Mouse (Mus musculus) CH12.LX (cell line): ENCODE measurements around the gene Gtf2ird2. TPM values are rescaled to one million over a fixed set of nuclear protein-coding genes. Genes with fewer than 3 reads are reported as not detected.
A peak's percentile ranks its signal among the peaks of the same experiment; 100 is the strongest.

Experiments
- DNase-seq: peaks from one replicate; pipeline ENCODE4 v3.0.0-alpha.2; 2013; ENCODE audit errors: extremely low read depth
- H3K27ac ChIP-seq: 2 replicates; pipeline ENCODE4 v1.5.1; 2012; ENCODE audit warnings: low read depth, mild to moderate bottlenecking, control low read depth, moderate library complexity; ENCODE audit not compliant: insufficient read depth
- H3K27me3 ChIP-seq: replicated peaks from 2 replicates; pipeline ENCODE3; 2012; ENCODE audit warnings: inconsistent platforms
- H3K36me3 ChIP-seq, 2 experiments: replicated peaks in 1 of 2; 2 replicates each; pipeline versions ENCODE3 to v1.6.1; 2012; ENCODE audit warnings: inconsistent platforms in 1 of 2, low read length in 1 of 2, mild to moderate bottlenecking in 1 of 2, mixed read lengths in 1 of 2, moderate library complexity in 1 of 2; ENCODE audit not compliant: control insufficient read depth in 1 of 2, insufficient read depth in 1 of 2
- H3K4me1 ChIP-seq, 2 experiments: 2 replicates each; pipeline ENCODE4 v1.6.1; 2012; ENCODE audit warnings: inconsistent platforms in 1 of 2, moderate library complexity in 1 of 2; ENCODE audit not compliant: insufficient read depth in 2 of 2, control insufficient read depth in 1 of 2
- H3K4me2 ChIP-seq: 2 replicates; pipeline ENCODE4 v1.6.1; 2012; ENCODE audit warnings: low read depth, mild to moderate bottlenecking, control low read depth; ENCODE audit not compliant: poor library complexity, insufficient read depth, severe bottlenecking
- H3K4me3 ChIP-seq, 3 experiments: fragments of 150-350 bp in 1 of 3; sonication (generic) in 1 of 3; replicated peaks in 1 of 3; 2 replicates each; pipeline versions ENCODE3 to v1.5.1; 2011 to 2012; ENCODE audit warnings: low read depth in 2 of 3, low read length in 2 of 3, mild to moderate bottlenecking in 2 of 3, moderate library complexity in 2 of 3, control low read depth in 1 of 3, improper control_type of control experiment in 1 of 3, inconsistent platforms in 1 of 3, mixed read lengths in 1 of 3; ENCODE audit not compliant: poor library complexity in 1 of 3
- H3K79me2 ChIP-seq: replicated peaks from 2 replicates; pipeline ENCODE4 v1.6.1; 2012; ENCODE audit warnings: mild to moderate bottlenecking, moderate library complexity; ENCODE audit not compliant: control insufficient read depth, poor library complexity, insufficient read depth, severe bottlenecking; ENCODE audit errors: extremely low read depth
- H3K9ac ChIP-seq: 2 replicates; pipeline ENCODE4 v1.6.1; 2012; ENCODE audit warnings: low read depth, mild to moderate bottlenecking, control low read depth, moderate library complexity; ENCODE audit not compliant: insufficient read depth
- H3K9me3 ChIP-seq: replicated peaks from 2 replicates; pipeline ENCODE3; 2012; ENCODE audit warnings: low read length, inconsistent platforms, mixed read lengths
- BHLHE40 ChIP-seq: IDR thresholded peaks from 2 replicates; pipeline ENCODE4 v1.6.1; 2011; ENCODE audit warnings: mild to moderate bottlenecking, low read depth, low read length, improper control_type of control experiment
- EP300 ChIP-seq: IDR thresholded peaks from 2 replicates; pipeline ENCODE4 v1.6.1; 2011; ENCODE audit warnings: low read length, improper control_type of control experiment
- IRF4 ChIP-seq: IDR thresholded peaks from 2 replicates; pipeline ENCODE4 v1.6.1; 2014; ENCODE audit warnings: low read depth, mild to moderate bottlenecking, inconsistent platforms, low read length, improper control_type of control experiment
- JUN ChIP-seq: IDR thresholded peaks from 2 replicates; pipeline ENCODE4 v1.6.1; 2011; ENCODE audit warnings: low read depth, mild to moderate bottlenecking, low read length, improper control_type of control experiment, moderate library complexity; ENCODE audit not compliant: insufficient read depth
- KAT2A ChIP-seq: IDR thresholded peaks from 2 replicates; pipeline ENCODE4 v1.6.1; 2012; ENCODE audit warnings: low read length, improper control_type of control experiment, inconsistent platforms; ENCODE audit not compliant: insufficient replicate concordance
- MAFK ChIP-seq: IDR thresholded peaks from 2 replicates; pipeline ENCODE4 v1.6.1; 2011; ENCODE audit warnings: low read length, improper control_type of control experiment; ENCODE audit not compliant: insufficient replicate concordance
- MAX ChIP-seq: IDR thresholded peaks from 2 replicates; pipeline ENCODE4 v1.6.1; 2011; ENCODE audit warnings: low read length, improper control_type of control experiment
- MAZ ChIP-seq: IDR thresholded peaks from 2 replicates; pipeline ENCODE4 v1.6.1; 2012; ENCODE audit warnings: low read depth, mild to moderate bottlenecking, inconsistent platforms, low read length, improper control_type of control experiment, moderate library complexity
- MEF2A ChIP-seq: IDR thresholded peaks from 2 replicates; pipeline ENCODE4 v1.6.1; 2014; ENCODE audit warnings: low read depth, mild to moderate bottlenecking, inconsistent platforms, low read length, improper control_type of control experiment, borderline replicate concordance
- NELFE ChIP-seq: IDR thresholded peaks from 2 replicates; pipeline ENCODE4 v1.6.1; 2011; ENCODE audit warnings: low read depth, low read length, improper control_type of control experiment
- POLR2A ChIP-seq: IDR thresholded peaks from 2 replicates; pipeline ENCODE4 v1.6.1; 2011; ENCODE audit warnings: low read depth, mild to moderate bottlenecking, improper control_type of control experiment, low read length
- POLR2AphosphoS2 ChIP-seq: IDR thresholded peaks from 2 replicates; pipeline ENCODE4 v1.6.1; 2011; ENCODE audit warnings: low read depth, low read length, improper control_type of control experiment
- RAD21 ChIP-seq: IDR thresholded peaks from 2 replicates; pipeline ENCODE4 v1.6.1; 2011; ENCODE audit warnings: low read depth, mild to moderate bottlenecking, low read length, improper control_type of control experiment, moderate library complexity
- RCOR1 ChIP-seq: conservative IDR thresholded peaks from 2 replicates; pipeline ENCODE4 v1.6.1; 2012; ENCODE audit warnings: low read depth, mild to moderate bottlenecking, inconsistent platforms, low read length, improper control_type of control experiment
- SIN3A ChIP-seq: IDR thresholded peaks from 2 replicates; pipeline ENCODE4 v1.6.1; 2012; ENCODE audit warnings: low read length, improper control_type of control experiment, inconsistent platforms
- SMC3 ChIP-seq: IDR thresholded peaks from 2 replicates; pipeline ENCODE4 v1.6.1; 2011; ENCODE audit warnings: low read depth, low read length, improper control_type of control experiment
- TBP ChIP-seq: conservative IDR thresholded peaks from 2 replicates; pipeline ENCODE4 v1.6.1; 2011; ENCODE audit warnings: low read depth, low read length, improper control_type of control experiment
- TCF12 ChIP-seq: IDR thresholded peaks from 2 replicates; pipeline ENCODE4 v1.6.1; 2014; ENCODE audit warnings: low read depth, mild to moderate bottlenecking, inconsistent platforms, low read length, improper control_type of control experiment
- USF2 ChIP-seq: conservative IDR thresholded peaks from 2 replicates; pipeline ENCODE4 v1.6.1; 2011; ENCODE audit warnings: low read depth, low read length, improper control_type of control experiment
- ZC3H11A ChIP-seq: IDR thresholded peaks from 2 replicates; pipeline ENCODE4 v1.6.1; 2012; ENCODE audit warnings: low read depth, mild to moderate bottlenecking, inconsistent platforms, low read length, improper control_type of control experiment
- ZMIZ1 ChIP-seq: IDR thresholded peaks from 2 replicates; pipeline ENCODE4 v1.6.1; 2012; ENCODE audit warnings: low read depth, mild to moderate bottlenecking, inconsistent platforms, low read length, improper control_type of control experiment
- ZNF384 ChIP-seq: IDR thresholded peaks from 2 replicates; pipeline ENCODE4 v1.6.1; 2012; ENCODE audit warnings: low read depth, low read length, improper control_type of control experiment, inconsistent platforms
- dilution Hi-C: fragments of 300-500 bp; cut with MboI; formaldehyde crosslinking; loops from 2 replicates; pipeline ENCODE4 v1.14.3; 2020; ENCODE audit warnings: low sequenced_read_pairs; ENCODE audit not compliant: extremely low pct_unique_long_range_greater_than_20kb, extremely low pct_ligation_motif_present
- in situ Hi-C: fragments of 300-500 bp; cut with MboI; formaldehyde crosslinking; loops from 3 replicates; pipeline ENCODE4 v1.14.3; 2019; ENCODE audit warnings: low sequenced_read_pairs, low pct_ligation_motif_present, low pct_unique_long_range_greater_than_20kb, mixed read lengths
- polyA plus RNA-seq: library from polyadenylated mRNA; unstranded; fragments of >175 nt; gene quantifications from 2 replicates; pipeline ENCODE4 v1.2.1, GENCODE M21; 2012; ENCODE audit warnings: low read depth; ENCODE audit not compliant: insufficient read length
- total RNA-seq, 2 experiments: library from RNA; depleted of rRNA; stranded (reverse); fragments of 300-350 nt in 1 of 2; fragments of >200 nt in 1 of 2; gene quantifications; 2 replicates each; pipeline ENCODE4 v1.2.3; 2012 to 2014

Gtf2ird2 gene
- total and polyA plus RNA-seq, 3 experiments, result 1.9 to 9.7 (median 4.7) TPM

GRCm38 (mm10) chr5:134221708-134222150, 37.9 kb downstream of the Gtf2ird2 start:
- dilution Hi-C loops, result no loop called here
- TF ChIP-seq IRF4 (no peak), MAZ (no peak), SMC3 (no peak), KAT2A (no peak), POLR2AphosphoS2 (no peak), TBP (no peak), ZMIZ1 (no peak), NELFE (no peak), EP300 (no peak), ZC3H11A (no peak), RAD21 (no peak), JUN (no peak), TCF12 (no peak), MAFK (no peak), SIN3A (no peak), MAX (no peak), MEF2A (no peak), BHLHE40 (no peak)
- Histone ChIP-seq H3K9me3 (peaks cover 13% of the 10 kb centered on the region), H3K27me3 (no peaks in the 10 kb centered on the region), H3K36me3 (peaks cover 81 to 97% of the 10 kb centered on the region in 2 experiments), H3K27ac (no peak overlapping the region), H3K4me3 (no peak overlapping the region), H3K4me1 (peaks cover 15 to 41% of the 10 kb centered on the region in 2 experiments), H3K4me2 (no peak overlapping the region), H3K9ac (no peak overlapping the region), H3K79me2 (peaks cover 22% of the 10 kb centered on the region; the same call in 1 of the 2 replicates)
- DNase-seq, result no peak
- in situ Hi-C loops, result no loop called here

GRCm38 (mm10) chr5:134225110-134225901, 41.5 kb downstream of the Gtf2ird2 start:
- no peak for DNase-seq
- Histone ChIP-seq H3K9ac (peak overlapping the region; percentile 9; the same call in 1 of the 2 replicates), H3K9me3 (peaks cover 2% of the 10 kb centered on the region), H3K27me3 (no peaks in the 10 kb centered on the region), H3K79me2 (peaks cover 26% of the 10 kb centered on the region), H3K36me3 (peaks cover 54 to 71% of the 10 kb centered on the region in 2 experiments), H3K27ac (peak overlapping the region; percentile 44), H3K4me1 (peaks cover 15 to 44% of the 10 kb centered on the region in 2 experiments), H3K4me2 (peak overlapping the region; percentile 18; the same call in 1 of the 2 replicates), H3K4me3 (peak overlapping the region; percentile 15 to 57 (median 42))
- dilution Hi-C loops (no loop called here), in situ Hi-C loops (no loop called here)
- no peak for TF ChIP-seq IRF4
- TF ChIP-seq USF2, result no peak
- TF ChIP-seq RCOR1, result no peak
- TF ChIP-seq SIN3A, result no peak
- TF ChIP-seq POLR2A, result peak; percentile 44; the same call in 1 of the 2 replicates
- TF ChIP-seq TCF12, result no peak
- peak; percentile 79 for TF ChIP-seq ZNF384
- no peak for TF ChIP-seq POLR2AphosphoS2
